Mouse (Mus musculus) CH12.LX (cell line): ENCODE measurements around the gene Dnajc6.

ENCODE experiments used
- CTCF ChIP-seq, 2 experiments: IDR thresholded peaks in 1 of 2; conservative IDR thresholded peaks in 1 of 2; 2 replicates each; pipeline ENCODE4 v1.5.1; 2011 to 2012; ENCODE audit warnings: low read depth in 2 of 2, low read length in 2 of 2, improper control_type of control experiment in 1 of 2, inconsistent platforms in 1 of 2, mild to moderate bottlenecking in 1 of 2, moderate library complexity in 1 of 2
- E2F4 ChIP-seq: IDR thresholded peaks from 2 replicates; pipeline ENCODE4 v1.6.1; 2011; ENCODE audit warnings: low read depth, low read length, improper control_type of control experiment; ENCODE audit not compliant: insufficient replicate concordance
- EP300 ChIP-seq: IDR thresholded peaks from 2 replicates; pipeline ENCODE4 v1.6.1; 2011; ENCODE audit warnings: low read length, improper control_type of control experiment
- MXI1 ChIP-seq: IDR thresholded peaks from 2 replicates; pipeline ENCODE4 v1.6.1; 2011; ENCODE audit warnings: mild to moderate bottlenecking, low read depth, low read length, improper control_type of control experiment
- MYC ChIP-seq: IDR thresholded peaks from 2 replicates; pipeline ENCODE4 v1.6.1; 2011; ENCODE audit warnings: low read depth, mild to moderate bottlenecking, improper control_type of control experiment, low read length

GRCm38 (mm10) chr4:101625278-101625677, 128.8 kb downstream of the Dnajc6 start:
- TF ChIP-seq CTCF (conservative IDR thresholded peaks at IDR 0.05 in 1 of 2, IDR thresholded peaks at IDR 0.05 in 1 of 2; ENCODE audit: low read depth in 2 of 2, low read length in 2 of 2), result no peak
- TF ChIP-seq MYC, result no peak
- no peak for TF ChIP-seq EP300
- TF ChIP-seq E2F4, result no peak
- TF ChIP-seq MXI1, result no peak
